Mouse (Mus musculus) intestine, embryonic 14.5 days (tissue): ENCODE measurements at regions not wholly inside any gene's neighbourhood (a gene's known extent, or its start where the extent isn't known, plus 50 kb on each side); places are given as distances from the start of the nearest gene placed in this dataset.

Source experiments
- ATAC-seq: fragments of 200-750 bp; cut with Nextera tagmentation; replicated peaks from 2 replicates; pipeline ENCODE4 v1.8.0; 2017; ENCODE audit warnings: low read depth, moderate number of reproducible peaks, moderate TSS enrichment, moderate library complexity; ENCODE audit not compliant: low FRiP score, low TSS enrichment
- DNase-seq: peaks from one replicate; pipeline ENCODE4 v3.0.0-alpha.2; 2018; ENCODE audit warnings: low spot score
- H3K27ac ChIP-seq: fragments of 300-500 bp; sonication (generic); 2 replicates; pipeline ENCODE4 v1.5.1; 2014; ENCODE audit warnings: low read depth, mild to moderate bottlenecking, control low read depth
- H3K27me3 ChIP-seq: fragments of 300-500 bp; sonication (generic); replicated peaks from 2 replicates; pipeline ENCODE4 v1.6.1; 2014; ENCODE audit warnings: low read length, control low read depth; ENCODE audit not compliant: control insufficient read depth, insufficient read depth
- H3K36me3 ChIP-seq: fragments of 300-500 bp; sonication (generic); 2 replicates; pipeline ENCODE4 v1.6.1; 2014; ENCODE audit warnings: low read length, control low read depth; ENCODE audit not compliant: control insufficient read depth, insufficient read depth
- H3K4me1 ChIP-seq: fragments of 300-500 bp; sonication (generic); replicated peaks from 2 replicates; pipeline ENCODE4 v1.6.1; 2014; ENCODE audit warnings: low read length, control low read depth, mixed read lengths; ENCODE audit not compliant: control insufficient read depth, insufficient read depth
- H3K4me2 ChIP-seq: fragments of 300-500 bp; sonication (generic); 2 replicates; pipeline ENCODE4 v1.6.1; 2014; ENCODE audit warnings: low read length
- H3K4me3 ChIP-seq: fragments of 300-500 bp; sonication (generic); 2 replicates; pipeline ENCODE4 v1.5.1; 2014; ENCODE audit warnings: low read depth, low read length, control low read depth, mixed read lengths
- H3K9ac ChIP-seq: fragments of 300-500 bp; sonication (generic); 2 replicates; pipeline ENCODE4 v1.6.1; 2014; ENCODE audit warnings: mild to moderate bottlenecking, low read length
- H3K9me3 ChIP-seq: fragments of 300-500 bp; sonication (generic); 2 replicates; pipeline ENCODE4 v1.6.1; 2016; ENCODE audit warnings: low read length, control low read depth; ENCODE audit not compliant: control insufficient read depth
- WGBS: fragments of 180-500 bp; shearing (Covaris S2); extraction: QIAGEN DNeasy Blood & Tissue Kit; methylation state at CpG from one replicate; pipeline ENCODE4 v1.1.7; 2014; 5-methylcytosine and 5-hydroxymethylcytosine counted together

DNA sequence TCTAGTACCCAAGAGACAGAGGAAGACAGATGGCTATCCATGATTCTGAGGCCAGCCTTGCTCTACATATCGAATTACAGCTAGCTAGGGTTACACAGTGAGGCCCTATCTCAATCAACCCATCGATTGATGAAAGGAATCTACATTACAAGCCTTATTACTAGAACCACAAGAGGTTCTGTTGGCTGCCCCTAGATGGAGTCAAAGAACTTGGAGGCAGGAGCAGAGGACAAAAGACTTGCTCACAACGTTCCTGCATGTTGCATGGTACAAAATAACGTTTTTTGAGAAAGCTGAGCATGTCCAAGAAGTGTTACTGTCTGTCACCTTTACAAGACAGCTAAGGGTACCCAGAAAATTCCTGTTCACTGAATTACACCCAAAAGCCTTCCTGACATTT, 129.8 kb downstream of the Usp46 start:
- 42% methylated on average over 4 of the region's 4 CpGs for WGBS
- H3K9ac ChIP-seq, result no peak overlapping the region
- no peak for DNase-seq

DNA sequence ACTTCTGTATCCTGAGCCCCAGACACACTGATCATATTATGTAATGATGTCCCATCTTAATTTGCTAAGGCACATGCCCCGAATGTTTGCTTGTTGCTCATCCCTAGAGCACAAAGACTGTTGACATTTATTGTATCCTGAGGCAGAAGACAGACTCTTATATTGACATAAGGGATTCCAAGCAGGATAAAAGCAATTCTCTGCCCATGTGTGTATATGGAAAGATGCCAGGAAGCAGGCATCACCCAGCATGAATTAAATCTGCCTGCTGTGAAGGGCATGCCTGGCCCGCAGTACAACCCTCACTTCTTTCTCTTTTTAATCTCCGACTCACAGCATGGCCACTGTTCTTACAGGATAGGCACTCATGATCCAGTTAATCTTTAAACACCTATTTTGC, 125.3 kb downstream of the Usp46 start:
- H3K9me3 ChIP-seq, result no peaks in the 10 kb centered on the region
- H3K36me3 ChIP-seq, result no peaks in the 10 kb centered on the region
- no peaks in the 10 kb centered on the region for H3K27me3 ChIP-seq
- WGBS, result 53% methylated on average over 3 of the region's 3 CpGs
- H3K4me1 ChIP-seq, result no peaks in the 10 kb centered on the region
- no peak overlapping the region for H3K27ac ChIP-seq
- no peak overlapping the region for H3K4me2 ChIP-seq
- no peak overlapping the region for H3K9ac ChIP-seq
- no peak for DNase-seq
- ATAC-seq, result no peak
- no peak overlapping the region for H3K4me3 ChIP-seq

More for the DNA sequence above, 129.8 kb downstream of the Usp46 start:
- H3K36me3 ChIP-seq, result no peaks in the 10 kb centered on the region
- no peak for ATAC-seq
- no peak overlapping the region for H3K4me2 ChIP-seq
- H3K9me3 ChIP-seq, result no peaks in the 10 kb centered on the region
- H3K4me3 ChIP-seq, result no peak overlapping the region
- H3K4me1 ChIP-seq, result no peaks in the 10 kb centered on the region
- no peaks in the 10 kb centered on the region for H3K27me3 ChIP-seq
- H3K27ac ChIP-seq, result no peak overlapping the region

DNA sequence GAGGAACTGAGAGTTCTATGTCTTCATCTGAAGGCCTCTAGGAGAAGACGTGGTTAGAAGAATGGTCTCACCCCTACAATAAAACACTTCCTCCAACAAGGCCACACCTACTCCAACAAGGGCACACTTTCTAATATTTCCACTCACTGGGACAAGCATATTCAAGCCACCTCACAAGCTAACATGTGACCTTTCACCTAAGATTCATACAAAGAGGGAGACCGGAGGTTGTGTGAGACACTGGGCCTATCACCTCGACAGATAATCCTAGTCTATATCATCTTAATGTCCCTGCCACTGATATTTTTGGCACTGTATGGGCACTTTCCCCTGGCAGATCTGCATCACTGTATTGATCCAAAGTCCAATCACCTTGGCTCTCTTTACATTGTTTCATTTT, 122.6 kb downstream of the Usp46 start:
- Histone ChIP-seq H3K36me3 (no peaks in the 10 kb centered on the region), H3K9ac (no peak overlapping the region), H3K27ac (no peak overlapping the region), H3K4me2 (no peak overlapping the region), H3K4me3 (no peak overlapping the region), H3K27me3 (no peaks in the 10 kb centered on the region), H3K9me3 (no peaks in the 10 kb centered on the region), H3K4me1 (no peaks in the 10 kb centered on the region)
- 93% methylated on average over 3 of the region's 3 CpGs for WGBS
- DNase-seq (no peak), ATAC-seq (no peak)

DNA sequence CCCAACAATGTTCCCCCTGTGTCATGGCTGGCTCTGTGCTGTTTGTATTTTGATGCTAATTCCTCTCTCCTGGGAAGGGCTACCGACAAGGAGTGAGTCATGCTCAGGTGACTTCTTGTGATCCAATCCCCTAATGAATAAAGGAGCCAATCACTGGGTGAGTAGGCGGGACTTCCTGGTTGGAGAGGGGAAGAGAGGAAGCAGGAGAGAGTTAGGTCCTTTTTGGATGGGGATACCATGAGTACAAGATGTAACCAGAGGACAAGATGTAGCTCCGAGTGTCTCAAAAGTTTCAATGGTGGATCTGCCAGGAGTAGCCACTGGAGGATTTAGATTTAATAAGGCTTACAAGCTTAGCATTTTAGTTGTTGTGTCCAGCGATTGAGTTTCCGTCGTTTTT, 122.1 kb downstream of the Usp46 start:
- WGBS, result 86% methylated on average over 6 of the region's 6 CpGs
- Histone ChIP-seq H3K4me2 (no peak overlapping the region), H3K27ac (no peak overlapping the region), H3K27me3 (no peaks in the 10 kb centered on the region), H3K9ac (no peak overlapping the region), H3K4me1 (no peaks in the 10 kb centered on the region), H3K4me3 (no peak overlapping the region), H3K36me3 (no peaks in the 10 kb centered on the region), H3K9me3 (no peaks in the 10 kb centered on the region)
- no peak for DNase-seq
- ATAC-seq, result no peak

DNA sequence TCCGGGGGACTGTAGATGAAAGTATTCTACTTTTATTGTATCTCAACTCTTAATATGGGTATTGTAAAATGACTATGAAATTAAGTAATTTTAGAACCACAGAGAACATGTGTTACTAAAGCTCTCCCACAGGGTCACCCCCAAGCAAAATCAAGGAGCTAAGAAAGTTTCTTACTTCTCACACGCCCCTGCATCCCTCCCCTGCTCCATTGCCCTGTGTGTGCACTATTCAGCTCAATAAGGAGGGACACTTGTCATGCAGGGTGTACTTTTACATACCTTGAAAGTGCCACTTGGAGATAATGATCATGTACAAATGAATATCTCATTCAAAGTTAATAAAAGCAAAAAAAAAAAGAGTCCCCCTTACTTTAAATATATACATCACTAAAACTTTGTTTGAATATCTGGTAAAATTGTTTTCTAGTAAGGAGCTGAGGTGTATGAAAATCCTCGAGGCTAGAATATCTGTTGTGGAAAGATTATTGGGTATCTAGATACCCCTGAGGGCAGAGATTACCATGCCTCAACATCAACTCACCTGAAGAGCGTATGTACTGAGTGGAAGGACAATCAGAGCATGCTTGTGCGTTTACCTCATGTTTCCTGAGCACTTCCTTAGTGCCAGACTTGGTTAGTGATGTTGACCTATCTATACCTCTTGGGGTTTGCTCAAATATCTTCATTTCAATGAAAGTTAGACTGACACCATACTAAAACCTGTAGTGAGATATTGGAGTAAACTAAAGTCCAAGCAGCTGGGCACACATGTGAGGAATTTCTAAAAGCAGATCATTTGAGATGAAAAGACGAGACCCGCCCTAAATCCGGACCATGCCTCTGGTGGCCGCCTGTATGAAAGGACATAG, 120.0 kb downstream of the Usp46 start:
- H3K4me2 ChIP-seq, result no peak overlapping the region
- H3K9ac ChIP-seq, result no peak overlapping the region
- WGBS, result 89% methylated on average over 9 of the region's 9 CpGs
- H3K4me1 ChIP-seq, result no peaks in the 10 kb centered on the region
- ATAC-seq (no peak), DNase-seq (no peak)
- H3K9me3 ChIP-seq, result no peaks in the 10 kb centered on the region
- no peak overlapping the region for H3K27ac ChIP-seq
- no peaks in the 10 kb centered on the region for H3K36me3 ChIP-seq
- no peak overlapping the region for H3K4me3 ChIP-seq
- H3K27me3 ChIP-seq, result no peaks in the 10 kb centered on the region
